Mouse (Mus musculus) left cerebral cortex, adult 2 months (tissue): ENCODE measurements around the gene 2210010C04Rik. TPM values are rescaled to one million over a fixed set of nuclear protein-coding genes. Genes with fewer than 3 reads are reported as not detected.
"Not testable (repeated sequence)": the region's sequence is repeated elsewhere in the genome, so short reads cannot be mapped to it uniquely, and the experiment has no call there.

ENCODE experiments used
- DNase-seq, 2 experiments: peaks; one replicate each; pipeline ENCODE4 v3.0.0; 2021 to 2022; ENCODE audit warnings: low spot score in 2 of 2, mixed read lengths in 1 of 2; ENCODE audit errors: extremely low spot score in 1 of 2
- H3K27ac ChIP-seq: fragments of 200-600 bp; 2 replicates; pipeline ENCODE4 v1.8.1; 2022
- H3K4me3 ChIP-seq: fragments of 200-600 bp; 2 replicates; pipeline ENCODE4 v1.8.1; 2022
- CTCF ChIP-seq: fragments of 200-600 bp; IDR thresholded peaks from 2 replicates; pipeline ENCODE4 v1.8.1; 2022; ENCODE audit warnings: antibody characterized with exemption, mild to moderate bottlenecking, moderate library complexity
- intact Hi-C: fragments of 180-260 bp; cut with DNase I; formaldehyde crosslinking; loops from one replicate; pipeline ENCODE4 v1.15.1; 2025
- total RNA-seq, 2 experiments: library from RNA; stranded (reverse); gene quantifications; 2 replicates each; pipeline ENCODE4 v1.2.3; 2021

Gene 2210010C04Rik
- total RNA-seq, 2 experiments from 2014 or later: not detected

- intact Hi-C loops: no loop called here
- TF ChIP-seq CTCF: peak; percentile 48
- Histone ChIP-seq H3K4me3 (no peak overlapping the region), H3K27ac (no peak overlapping the region)
- no peak for DNase-seq
These were observed 20.2 kb downstream of the 2210010C04Rik start for GRCm38 (mm10) chr6:41015065-41015464.

GRCm38 (mm10) chr6:40999379-40999778 lies 35.9 kb downstream of the 2210010C04Rik start, which contains the start of gene Gm2663:
Gm2663 (minus strand) TSS chr6:40999479.
- H3K4me3 ChIP-seq, DNase-seq, intact Hi-C loops, H3K27ac ChIP-seq: not testable (repeated sequence)

Other genes starting within 250 kb of the 2210010C04Rik start
- not detected for gene Moxd2, start 148.0 kb downstream of the 2210010C04Rik start, total RNA-seq
- gene Prss58, start 135.1 kb downstream of the 2210010C04Rik start, total RNA-seq: not detected
- not detected for gene 1700074P13Rik, start 95.0 kb downstream of the 2210010C04Rik start, total RNA-seq
- not detected for gene Gm4744, start 83.6 kb downstream of the 2210010C04Rik start, total RNA-seq
- not detected for gene 1810009J06Rik, start 70.8 kb downstream of the 2210010C04Rik start, total RNA-seq
- not detected for gene Gm2663, start 36.0 kb downstream of the 2210010C04Rik start, total RNA-seq